Mouse (Mus musculus) heart, embryonic 15.5 days (tissue): ENCODE results near the gene Ppp6c. TPM values are rescaled to one million over a fixed set of nuclear protein-coding genes. Genes with fewer than 3 reads are reported as not detected.

Experiments
- ATAC-seq: fragments of 200-750 bp; cut with Nextera tagmentation; replicated peaks from 2 replicates; pipeline ENCODE4 v1.8.0; 2017; ENCODE audit warnings: low read depth, moderate TSS enrichment; ENCODE audit not compliant: insufficient number of reproducible peaks, insufficient read depth, low FRiP score
- H3K27ac ChIP-seq: fragments of 300-500 bp; sonication (generic); 2 replicates; pipeline ENCODE4 v1.5.1; 2015; ENCODE audit warnings: mild to moderate bottlenecking, inconsistent platforms
- H3K27me3 ChIP-seq: fragments of 300-500 bp; sonication (generic); 2 replicates; pipeline ENCODE4 v1.6.1; 2015; ENCODE audit warnings: inconsistent platforms
- H3K36me3 ChIP-seq: fragments of 300-500 bp; sonication (generic); 2 replicates; pipeline ENCODE4 v1.6.1; 2015; ENCODE audit warnings: mild to moderate bottlenecking, inconsistent platforms
- H3K4me1 ChIP-seq: fragments of 300-500 bp; sonication (generic); replicated peaks from 2 replicates; pipeline ENCODE4 v1.6.1; 2015; ENCODE audit warnings: inconsistent platforms
- H3K4me2 ChIP-seq: fragments of 300-500 bp; sonication (generic); 2 replicates; pipeline ENCODE4 v1.6.1; 2015; ENCODE audit warnings: inconsistent platforms, mild to moderate bottlenecking, moderate library complexity
- H3K4me3 ChIP-seq: fragments of 300-500 bp; sonication (generic); 2 replicates; pipeline ENCODE4 v1.5.1; 2015; ENCODE audit warnings: mild to moderate bottlenecking, inconsistent platforms
- H3K9ac ChIP-seq: fragments of 300-500 bp; sonication (generic); 2 replicates; pipeline ENCODE4 v1.6.1; 2015; ENCODE audit warnings: mild to moderate bottlenecking, inconsistent platforms
- H3K9me3 ChIP-seq: fragments of 300-500 bp; sonication (generic); replicated peaks from 2 replicates; pipeline ENCODE4 v1.6.1; 2016; ENCODE audit warnings: inconsistent platforms
- WGBS: fragments of 180-500 bp; shearing (Covaris S2); methylation state at CpG from one replicate; pipeline ENCODE4 v1.1.7; 2015; ENCODE audit warnings: mixed read lengths; 5-methylcytosine and 5-hydroxymethylcytosine counted together
- polyA plus RNA-seq: library from polyadenylated mRNA; unstranded; fragments of >200 nt; fragmentation: Nextera tagmentation; extraction: Ambion mirVana; gene quantifications from 2 replicates; pipeline ENCODE4 v1.2.1, GENCODE M21; 2015

The Ppp6c gene
- polyA plus RNA-seq, 1 experiment from 2014 or later, result 46.4 TPM

GRCm38 (mm10) chr2:39194809-39195208, 31.4 kb downstream of the Ppp6c start:
- peaks cover 6% of the 10 kb centered on the region for H3K4me1 ChIP-seq
- ATAC-seq, result no peak
- H3K9ac ChIP-seq, result no peak overlapping the region
- H3K27ac ChIP-seq, result no peak overlapping the region
- H3K4me2 ChIP-seq, result no peak overlapping the region
- H3K27me3 ChIP-seq, result no peaks in the 10 kb centered on the region
- no peak overlapping the region for H3K4me3 ChIP-seq
- H3K9me3 ChIP-seq, result no peaks in the 10 kb centered on the region
- H3K36me3 ChIP-seq, result peaks cover 8% of the 10 kb centered on the region; the same call in 1 of the 2 replicates
- WGBS, result 95% methylated on average over 2 of the region's 2 CpGs

- ATAC-seq, result peak; percentile 100
- Histone ChIP-seq H3K27me3 (no peaks in the 10 kb centered on the region), H3K27ac (peak within 1 kb of the TSS; percentile 97), H3K9ac (peak within 1 kb of the TSS; percentile 89), H3K9me3 (no peaks in the 10 kb centered on the region), H3K4me2 (peak within 1 kb of the TSS; percentile 93), H3K4me1 (peaks cover 13% of the 10 kb centered on the region), H3K4me3 (peak within 1 kb of the TSS; percentile 100), H3K36me3 (peaks cover 3% of the 10 kb centered on the region; the same call in 1 of the 2 replicates)
- under 1% methylated on average over 41 of the region's 41 CpGs for WGBS
These were observed 35.6 kb downstream of the Ppp6c start, which contains the start of gene Scai for GRCm38 (mm10) chr2:39190561-39191056. TSS of gene Scai (minus strand) at chr2:39190734.

GRCm38 (mm10) chr2:39189961-39190560, 36.2 kb downstream of the Ppp6c start:
- WGBS, result under 1% methylated on average over 37 of the region's 39 CpGs
- Histone ChIP-seq H3K4me2 (peak overlapping the region; percentile 93), H3K36me3 (0 out of 2 replicates have a peak, but pooled peaks cover 3% of the 10 kb centered on the region), H3K4me1 (peaks cover 13% of the 10 kb centered on the region), H3K27ac (peak overlapping the region; percentile 97), H3K4me3 (peak overlapping the region; percentile 100), H3K9me3 (no peaks in the 10 kb centered on the region), H3K27me3 (no peaks in the 10 kb centered on the region), H3K9ac (peak overlapping the region; percentile 89)
- ATAC-seq, result peak; percentile 80

- Histone ChIP-seq H3K36me3 (no peaks in the 10 kb centered on the region; the same call in 1 of the 2 replicates), H3K27ac (no peak overlapping the region), H3K4me3 (no peak overlapping the region), H3K4me2 (no peak overlapping the region), H3K9ac (no peak overlapping the region), H3K27me3 (no peaks in the 10 kb centered on the region), H3K9me3 (no peaks in the 10 kb centered on the region), H3K4me1 (peaks cover 11% of the 10 kb centered on the region)
- ATAC-seq, result no peak
- 68% methylated on average over 3 of the region's 3 CpGs for WGBS
These were observed 40.3 kb downstream of the Ppp6c start for GRCm38 (mm10) chr2:39185942-39186341.

GRCm38 (mm10) chr2:39183587-39183986, 42.7 kb downstream of the Ppp6c start:
- H3K4me2 ChIP-seq, result no peak overlapping the region
- H3K27ac ChIP-seq, result no peak overlapping the region
- no peaks in the 10 kb centered on the region for H3K9me3 ChIP-seq
- no peak for ATAC-seq
- H3K9ac ChIP-seq, result no peak overlapping the region
- H3K4me3 ChIP-seq, result no peak overlapping the region
- H3K27me3 ChIP-seq, result no peaks in the 10 kb centered on the region
- no peaks in the 10 kb centered on the region for H3K4me1 ChIP-seq
- no peaks in the 10 kb centered on the region; the same call in 1 of the 2 replicates for H3K36me3 ChIP-seq
- WGBS, result 93% methylated on average over 2 of the region's 2 CpGs

GRCm38 (mm10) chr2:39160996-39161395, 65.3 kb downstream of the Ppp6c start:
- H3K4me3 ChIP-seq, result no peak overlapping the region
- no peak overlapping the region for H3K9ac ChIP-seq
- no peak overlapping the region for H3K27ac ChIP-seq
- H3K4me2 ChIP-seq, result no peak overlapping the region
- H3K36me3 ChIP-seq, result no peaks in the 10 kb centered on the region
- WGBS, result 88% methylated on average over 1 of the region's 1 CpGs
- peaks cover 8% of the 10 kb centered on the region; the same call in 1 of the 2 replicates for H3K4me1 ChIP-seq
- no peaks in the 10 kb centered on the region for H3K9me3 ChIP-seq
- ATAC-seq, result no peak
- H3K27me3 ChIP-seq, result no peaks in the 10 kb centered on the region

- no peaks in the 10 kb centered on the region for H3K27me3 ChIP-seq
- no peak overlapping the region for H3K4me2 ChIP-seq
- H3K4me1 ChIP-seq, result peaks cover 8% of the 10 kb centered on the region; the same call in 1 of the 2 replicates
- H3K27ac ChIP-seq, result peak overlapping the region; percentile 50; the same call in 1 of the 2 replicates
- H3K9ac ChIP-seq, result no peak overlapping the region
- no peak overlapping the region for H3K4me3 ChIP-seq
- H3K36me3 ChIP-seq, result no peaks in the 10 kb centered on the region
- 44% methylated on average over 1 of the region's 1 CpGs for WGBS
- H3K9me3 ChIP-seq, result no peaks in the 10 kb centered on the region
- no peak for ATAC-seq
These were observed 68.3 kb downstream of the Ppp6c start for GRCm38 (mm10) chr2:39157916-39158315.

GRCm38 (mm10) chr2:39156821-39157220, 69.4 kb downstream of the Ppp6c start:
- ATAC-seq, result no peak
- Histone ChIP-seq H3K9ac (no peak overlapping the region), H3K27me3 (no peaks in the 10 kb centered on the region), H3K9me3 (no peaks in the 10 kb centered on the region), H3K4me1 (peaks cover 8% of the 10 kb centered on the region; the same call in 1 of the 2 replicates), H3K27ac (no peak overlapping the region), H3K4me2 (no peak overlapping the region), H3K36me3 (no peaks in the 10 kb centered on the region), H3K4me3 (no peak overlapping the region)
- WGBS, result 86% methylated on average over 1 of the region's 1 CpGs

- no peak for ATAC-seq
- no peak overlapping the region for H3K27ac ChIP-seq
- WGBS, result 65% methylated on average over 2 of the region's 2 CpGs
These were observed 75.3 kb downstream of the Ppp6c start for GRCm38 (mm10) chr2:39150943-39151342.

GRCm38 (mm10) chr2:39148075-39148474, 78.2 kb downstream of the Ppp6c start:
- H3K9me3 ChIP-seq, result no peaks in the 10 kb centered on the region
- H3K9ac ChIP-seq, result no peak overlapping the region
- H3K27ac ChIP-seq, result no peak overlapping the region
- 46% methylated on average over 2 of the region's 2 CpGs for WGBS
- no peaks in the 10 kb centered on the region for H3K27me3 ChIP-seq
- H3K36me3 ChIP-seq, result no peaks in the 10 kb centered on the region
- no peak overlapping the region for H3K4me2 ChIP-seq
- H3K4me1 ChIP-seq, result no peaks in the 10 kb centered on the region; the same call in 1 of the 2 replicates
- no peak for ATAC-seq
- no peak overlapping the region for H3K4me3 ChIP-seq

More at GRCm38 (mm10) chr2:39150943-39151342, 75.3 kb downstream of the Ppp6c start:
- no peak overlapping the region for H3K4me2 ChIP-seq
- H3K36me3 ChIP-seq, result no peaks in the 10 kb centered on the region
- H3K9me3 ChIP-seq, result no peaks in the 10 kb centered on the region
- H3K4me3 ChIP-seq, result no peak overlapping the region
- no peak overlapping the region for H3K9ac ChIP-seq
- no peaks in the 10 kb centered on the region; the same call in 1 of the 2 replicates for H3K4me1 ChIP-seq
- no peaks in the 10 kb centered on the region for H3K27me3 ChIP-seq

- Histone ChIP-seq H3K27ac (no peak overlapping the region), H3K4me3 (no peak overlapping the region), H3K9me3 (no peaks in the 10 kb centered on the region), H3K9ac (no peak overlapping the region), H3K4me1 (no peaks in the 10 kb centered on the region; the same call in 1 of the 2 replicates), H3K4me2 (no peak overlapping the region), H3K36me3 (no peaks in the 10 kb centered on the region), H3K27me3 (no peaks in the 10 kb centered on the region)
- WGBS, result 91% methylated on average over 1 of the region's 1 CpGs
- no peak for ATAC-seq
These were observed 79.8 kb downstream of the Ppp6c start for GRCm38 (mm10) chr2:39146469-39146868.
